Mouse (Mus musculus) spleen, adult 2 months (tissue): ENCODE results near the gene Lcmt1. TPM values are rescaled to one million over a fixed set of nuclear protein-coding genes. Genes with fewer than 3 reads are reported as not detected.

ENCODE experiments used
- DNase-seq, 2 experiments: peaks; one replicate each; pipeline versions ENCODE4 v3.0.0 to v3.0.0-alpha.2; 2012 to 2021; ENCODE audit warnings: low spot score in 2 of 2, low read depth in 1 of 2
- H3K27ac ChIP-seq: fragments of 200-500 bp; 2 replicates; pipeline ENCODE4 v1.5.1; 2012; ENCODE audit warnings: low read length, inconsistent platforms; ENCODE audit not compliant: insufficient read depth
- H3K27me3 ChIP-seq: fragments of 200-500 bp; 2 replicates; pipeline ENCODE4 v1.6.1; 2012; ENCODE audit warnings: mild to moderate bottlenecking, moderate library complexity, low read length, inconsistent platforms; ENCODE audit not compliant: control insufficient read depth, insufficient read depth
- H3K36me3 ChIP-seq: fragments of 200-500 bp; 2 replicates; pipeline ENCODE4 v1.6.1; 2012; ENCODE audit warnings: mild to moderate bottlenecking, low read length, inconsistent platforms; ENCODE audit not compliant: control insufficient read depth, insufficient read depth
- H3K4me1 ChIP-seq: fragments of 200-500 bp; 2 replicates; pipeline ENCODE4 v1.6.1; 2011; ENCODE audit warnings: inconsistent platforms; ENCODE audit not compliant: control insufficient read depth, insufficient read depth, insufficient read length
- H3K4me3 ChIP-seq: fragments of 200-500 bp; 2 replicates; pipeline ENCODE4 v1.5.1; 2011; ENCODE audit warnings: mild to moderate bottlenecking, inconsistent platforms; ENCODE audit not compliant: insufficient read depth, insufficient read length; ENCODE audit errors: extremely low read depth
- CTCF ChIP-seq: fragments of 200-500 bp; IDR thresholded peaks from 2 replicates; pipeline ENCODE4 v1.5.1; 2011; ENCODE audit warnings: mild to moderate bottlenecking, inconsistent platforms; ENCODE audit not compliant: insufficient read depth, insufficient read length, insufficient replicate concordance; ENCODE audit errors: extremely low read depth
- POLR2A ChIP-seq: fragments of 200-500 bp; IDR thresholded peaks from 2 replicates; pipeline ENCODE4 v1.6.1; 2011; ENCODE audit warnings: low read depth, low read length, inconsistent platforms
- WGBS: fragments of 180-500 bp; shearing (Covaris S2); methylation state at CpG from one replicate; pipeline ENCODE4 v1.1.7; 2018; 5-methylcytosine and 5-hydroxymethylcytosine counted together
- polyA plus RNA-seq: library from polyadenylated mRNA; depleted of rRNA; stranded (reverse); fragments of >200 nt; gene quantifications from 2 replicates; pipeline ENCODE4 v1.2.3, GENCODE M21; 2012

Gene Lcmt1
- polyA plus RNA-seq, 1 experiment: 9.3 TPM

- DNase-seq: no peak
- Histone ChIP-seq H3K4me1 (no peaks in the 10 kb centered on the region), H3K27ac (no peak overlapping the region), H3K4me3 (no peak overlapping the region), H3K27me3 (no peaks in the 10 kb centered on the region), H3K36me3 (no peaks in the 10 kb centered on the region)
- 78% methylated on average over 2 of the region's 2 CpGs for WGBS
- TF ChIP-seq POLR2A: no peak
- no peak for TF ChIP-seq CTCF
These were observed 79.2 kb downstream of the Lcmt1 start for GRCm38 (mm10) chr7:123448794-123449193.

- no peak for DNase-seq
- Histone ChIP-seq H3K4me1 (no peaks in the 10 kb centered on the region), H3K27me3 (no peaks in the 10 kb centered on the region), H3K4me3 (no peak overlapping the region), H3K36me3 (no peaks in the 10 kb centered on the region), H3K27ac (no peak overlapping the region)
- WGBS: 78% methylated on average over 10 of the region's 10 CpGs
- TF ChIP-seq CTCF (no peak), POLR2A (no peak)
These were observed 80.1 kb downstream of the Lcmt1 start for GRCm38 (mm10) chr7:123449676-123450075.

- TF ChIP-seq CTCF (no peak), POLR2A (no peak)
- H3K36me3 ChIP-seq: no peaks in the 10 kb centered on the region
These were observed 80.9 kb downstream of the Lcmt1 start for GRCm38 (mm10) chr7:123450515-123450914.

GRCm38 (mm10) chr7:123452551-123452950 lies 83.0 kb downstream of the Lcmt1 start:
- no peak overlapping the region for H3K4me3 ChIP-seq
- no peaks in the 10 kb centered on the region for H3K27me3 ChIP-seq
- H3K4me1 ChIP-seq: no peaks in the 10 kb centered on the region
- WGBS: 72% methylated on average over 6 of the region's 6 CpGs
- TF ChIP-seq CTCF (no peak), POLR2A (no peak)
- no peaks in the 10 kb centered on the region for H3K36me3 ChIP-seq
- no peak for DNase-seq
- no peak overlapping the region for H3K27ac ChIP-seq

More at GRCm38 (mm10) chr7:123450515-123450914, 80.9 kb downstream of the Lcmt1 start:
- Histone ChIP-seq H3K27ac (no peak overlapping the region), H3K4me3 (no peak overlapping the region), H3K27me3 (no peaks in the 10 kb centered on the region), H3K4me1 (no peaks in the 10 kb centered on the region)
- no peak for DNase-seq
- WGBS: 89% methylated on average over 2 of the region's 2 CpGs

GRCm38 (mm10) chr7:123453066-123453465 lies 83.5 kb downstream of the Lcmt1 start:
- H3K4me3 ChIP-seq: no peak overlapping the region
- H3K27ac ChIP-seq: no peak overlapping the region
- H3K36me3 ChIP-seq: no peaks in the 10 kb centered on the region
- TF ChIP-seq POLR2A (no peak), CTCF (no peak)
- 73% methylated on average over 8 of the region's 8 CpGs for WGBS
- no peaks in the 10 kb centered on the region for H3K27me3 ChIP-seq
- no peak for DNase-seq
- no peaks in the 10 kb centered on the region for H3K4me1 ChIP-seq

- no peak for DNase-seq
- Histone ChIP-seq H3K27me3 (no peaks in the 10 kb centered on the region), H3K4me3 (no peak overlapping the region), H3K27ac (no peak overlapping the region), H3K4me1 (no peaks in the 10 kb centered on the region), H3K36me3 (no peaks in the 10 kb centered on the region)
- no peak for TF ChIP-seq POLR2A
- no peak for TF ChIP-seq CTCF
- WGBS: 93% methylated on average over 3 of the region's 3 CpGs
These were observed 85.5 kb downstream of the Lcmt1 start for GRCm38 (mm10) chr7:123455088-123455487.

GRCm38 (mm10) chr7:123458309-123458708 lies 88.7 kb downstream of the Lcmt1 start:
- no peak for DNase-seq
- Histone ChIP-seq H3K36me3 (no peaks in the 10 kb centered on the region), H3K27ac (no peak overlapping the region), H3K4me3 (no peak overlapping the region), H3K4me1 (no peaks in the 10 kb centered on the region), H3K27me3 (no peaks in the 10 kb centered on the region)
- 87% methylated on average over 4 of the region's 4 CpGs for WGBS
- TF ChIP-seq CTCF (no peak), POLR2A (no peak)
